Mouse (Mus musculus) stomach, embryonic 16.5 days (tissue): ENCODE measurements around the gene Glis1. TPM values are rescaled to one million over a fixed set of nuclear protein-coding genes. Genes with fewer than 3 reads are reported as not detected.

Source experiments
- ATAC-seq: fragments of 200-750 bp; cut with Nextera tagmentation; 2 replicates; pipeline ENCODE4 v1.8.0; 2017; ENCODE audit warnings: moderate number of reproducible peaks, moderate TSS enrichment; ENCODE audit not compliant: insufficient read depth, low FRiP score
- H3K27ac ChIP-seq: fragments of 300-500 bp; sonication (generic); 2 replicates; pipeline ENCODE4 v1.5.1; 2014; ENCODE audit warnings: low read length
- H3K27me3 ChIP-seq: fragments of 300-500 bp; sonication (generic); 2 replicates; pipeline ENCODE4 v1.6.1; 2014; ENCODE audit warnings: low read length, control low read depth, mixed read lengths; ENCODE audit not compliant: control insufficient read depth, insufficient read depth
- H3K36me3 ChIP-seq: fragments of 300-500 bp; sonication (generic); 2 replicates; pipeline ENCODE4 v1.6.1; 2014; ENCODE audit warnings: low read length; ENCODE audit not compliant: control insufficient read depth, insufficient read depth
- H3K4me1 ChIP-seq: fragments of 300-500 bp; sonication (generic); 2 replicates; pipeline ENCODE4 v1.6.1; 2014; ENCODE audit warnings: low read length, control low read depth, mixed read lengths; ENCODE audit not compliant: control insufficient read depth, insufficient read depth
- H3K4me2 ChIP-seq: fragments of 300-500 bp; sonication (generic); 2 replicates; pipeline ENCODE4 v1.6.1; 2014; ENCODE audit warnings: low read depth, low read length, mixed read lengths
- H3K4me3 ChIP-seq: fragments of 300-500 bp; sonication (generic); replicated peaks from 2 replicates; pipeline ENCODE4 v1.5.1; 2014; ENCODE audit warnings: mild to moderate bottlenecking, low read length
- H3K9ac ChIP-seq: fragments of 300-500 bp; sonication (generic); 2 replicates; pipeline ENCODE4 v1.6.1; 2014; ENCODE audit warnings: low read length
- H3K9me3 ChIP-seq: fragments of 300-500 bp; sonication (generic); replicated peaks from 2 replicates; pipeline ENCODE4 v1.6.1; 2016; ENCODE audit warnings: low read length, control low read depth; ENCODE audit not compliant: control insufficient read depth
- WGBS: fragments of 180-500 bp; shearing (Covaris S2); extraction: QIAGEN DNeasy Blood & Tissue Kit; methylation state at CpG from one replicate; pipeline ENCODE4 v1.1.7; 2014; 5-methylcytosine and 5-hydroxymethylcytosine counted together
- polyA plus RNA-seq: library from polyadenylated mRNA; unstranded; fragments of >200 nt; fragmentation: Nextera tagmentation; extraction: Ambion mirVana; gene quantifications from 2 replicates; pipeline ENCODE4 v1.2.1, GENCODE M21; 2015

Glis1 gene
- polyA plus RNA-seq, 1 experiment from 2014 or later = 0.87 TPM

DNA sequence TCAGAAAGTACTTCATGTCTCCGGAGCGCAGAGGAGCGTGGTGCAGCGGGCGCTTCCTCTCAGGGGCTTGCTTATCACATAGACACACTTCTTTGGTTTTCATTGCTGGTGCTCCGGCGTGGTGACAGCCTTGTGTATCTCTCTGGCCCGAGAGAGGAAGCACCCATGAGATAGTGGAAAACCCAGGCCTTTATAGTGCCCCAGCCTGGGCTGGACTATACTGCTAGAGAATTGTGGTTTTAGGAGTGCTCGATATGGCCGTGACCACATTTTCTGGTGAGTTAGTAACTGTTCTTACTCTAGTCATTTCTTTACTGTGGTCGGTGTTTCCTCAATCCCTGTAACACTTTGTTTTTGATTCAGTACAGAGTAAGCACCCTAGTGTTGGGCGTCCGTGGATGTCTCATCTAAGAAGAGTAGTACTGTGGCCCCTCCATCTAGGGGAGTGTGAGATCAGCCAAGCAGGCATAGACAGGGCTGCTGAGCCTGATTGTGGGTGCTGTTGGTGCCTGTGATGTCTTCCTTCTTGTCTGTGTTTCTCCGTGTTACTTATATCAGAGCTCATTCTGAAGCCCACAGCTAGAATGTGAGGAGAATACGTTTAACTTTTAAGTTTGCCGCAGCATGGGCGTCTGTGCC is 171.7 kb downstream of the Glis1 start:
- ATAC-seq = no peak
- Histone ChIP-seq H3K4me3 (no peak overlapping the region), H3K4me1 (no peaks in the 10 kb centered on the region), H3K4me2 (no peak overlapping the region), H3K36me3 (no peaks in the 10 kb centered on the region), H3K9me3 (no peaks in the 10 kb centered on the region), H3K27ac (no peak overlapping the region), H3K9ac (no peak overlapping the region), H3K27me3 (no peaks in the 10 kb centered on the region)
- 81% methylated on average over 17 of the region's 17 CpGs for WGBS

GRCm38 (mm10) chr4:107609775-107610174 is 175.4 kb downstream of the Glis1 start:
- H3K9me3 ChIP-seq = no peaks in the 10 kb centered on the region
- no peak overlapping the region for H3K27ac ChIP-seq
- H3K9ac ChIP-seq = no peak overlapping the region
- no peaks in the 10 kb centered on the region for H3K36me3 ChIP-seq
- H3K4me1 ChIP-seq = no peaks in the 10 kb centered on the region
- H3K4me2 ChIP-seq = no peak overlapping the region
- H3K27me3 ChIP-seq = no peaks in the 10 kb centered on the region
- 69% methylated on average over 8 of the region's 8 CpGs for WGBS
- no peak overlapping the region for H3K4me3 ChIP-seq
- ATAC-seq = no peak

- no peaks in the 10 kb centered on the region for H3K4me1 ChIP-seq
- no peak for ATAC-seq
- H3K36me3 ChIP-seq = no peaks in the 10 kb centered on the region
- 58% methylated on average over 9 of the region's 9 CpGs for WGBS
- H3K27ac ChIP-seq = no peak overlapping the region
- no peaks in the 10 kb centered on the region for H3K9me3 ChIP-seq
- H3K9ac ChIP-seq = no peak overlapping the region
- no peak overlapping the region for H3K4me3 ChIP-seq
- H3K27me3 ChIP-seq = no peaks in the 10 kb centered on the region
- no peak overlapping the region for H3K4me2 ChIP-seq
Observed at GRCm38 (mm10) chr4:107611888-107612650, 177.7 kb downstream of the Glis1 start.

- Histone ChIP-seq H3K27me3 (no peaks in the 10 kb centered on the region), H3K4me3 (no peak overlapping the region), H3K4me1 (no peaks in the 10 kb centered on the region), H3K4me2 (no peak overlapping the region), H3K9me3 (no peaks in the 10 kb centered on the region), H3K36me3 (no peaks in the 10 kb centered on the region), H3K9ac (no peak overlapping the region), H3K27ac (no peak overlapping the region)
- no peak for ATAC-seq
- 53% methylated on average over 6 of the region's 6 CpGs for WGBS
Observed at GRCm38 (mm10) chr4:107617596-107618230, 183.3 kb downstream of the Glis1 start.

DNA sequence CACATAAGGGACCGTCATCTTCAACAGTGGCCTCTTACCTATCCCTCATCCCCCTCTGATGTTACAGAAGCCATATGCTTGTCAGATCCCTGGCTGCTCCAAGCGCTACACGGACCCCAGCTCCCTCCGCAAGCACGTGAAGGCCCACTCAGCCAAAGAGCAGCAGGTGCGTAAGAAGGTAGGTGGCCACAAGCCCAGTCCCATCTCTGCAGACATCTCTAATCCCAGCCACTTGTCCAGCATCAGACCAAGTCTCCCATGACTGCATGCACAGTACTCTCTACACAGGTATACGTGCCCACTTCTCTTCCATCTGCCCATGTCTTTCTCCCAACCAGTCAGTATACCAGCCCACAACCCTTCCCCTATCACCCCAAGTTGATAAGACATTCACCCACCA is 185.1 kb downstream of the Glis1 start:
- no peak overlapping the region for H3K4me2 ChIP-seq
- H3K36me3 ChIP-seq = no peaks in the 10 kb centered on the region
- no peak for ATAC-seq
- no peaks in the 10 kb centered on the region for H3K9me3 ChIP-seq
- H3K9ac ChIP-seq = no peak overlapping the region
- WGBS = 92% methylated on average over 7 of the region's 7 CpGs
- H3K4me3 ChIP-seq = no peak overlapping the region
- no peak overlapping the region for H3K27ac ChIP-seq
- H3K27me3 ChIP-seq = no peaks in the 10 kb centered on the region
- no peaks in the 10 kb centered on the region for H3K4me1 ChIP-seq

GRCm38 (mm10) chr4:107621366-107621765 is 187.0 kb downstream of the Glis1 start:
- Histone ChIP-seq H3K4me2 (no peak overlapping the region), H3K9me3 (no peaks in the 10 kb centered on the region), H3K4me3 (no peak overlapping the region), H3K27ac (no peak overlapping the region), H3K36me3 (no peaks in the 10 kb centered on the region), H3K9ac (no peak overlapping the region), H3K4me1 (no peaks in the 10 kb centered on the region), H3K27me3 (no peaks in the 10 kb centered on the region)
- 49% methylated on average over 5 of the region's 5 CpGs for WGBS
- peak; percentile 38; the same call in 1 of the 2 replicates for ATAC-seq

- no peak for ATAC-seq
- H3K4me3 ChIP-seq = no peak overlapping the region
- H3K36me3 ChIP-seq = no peaks in the 10 kb centered on the region
- H3K9ac ChIP-seq = no peak overlapping the region
- H3K4me1 ChIP-seq = no peaks in the 10 kb centered on the region
- no peaks in the 10 kb centered on the region for H3K27me3 ChIP-seq
- H3K27ac ChIP-seq = no peak overlapping the region
- no peak overlapping the region for H3K4me2 ChIP-seq
- 68% methylated on average over 6 of the region's 6 CpGs for WGBS
- no peaks in the 10 kb centered on the region for H3K9me3 ChIP-seq
Observed at GRCm38 (mm10) chr4:107622296-107622695, 187.9 kb downstream of the Glis1 start.

DNA sequence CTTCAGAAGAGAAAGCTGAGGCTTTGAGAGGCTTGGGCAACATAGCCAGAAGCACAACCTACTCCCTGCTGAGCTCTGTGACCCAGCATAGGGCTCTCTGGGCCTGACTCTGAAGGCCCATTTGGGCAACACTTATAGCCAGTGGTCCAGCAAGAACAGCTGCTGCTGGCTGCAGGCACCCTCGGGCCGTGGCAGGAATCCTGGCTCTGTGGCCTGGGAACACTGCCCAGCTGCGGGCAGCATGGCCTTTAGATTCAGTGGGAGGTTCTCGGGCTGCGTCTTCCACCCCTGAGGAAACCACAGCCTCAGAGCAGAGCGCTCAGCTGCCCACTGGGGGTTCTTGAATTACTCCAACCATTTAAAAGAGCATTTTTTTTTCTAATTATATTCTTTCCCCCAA is 189.5 kb downstream of the Glis1 start:
- Histone ChIP-seq H3K4me2 (no peak overlapping the region), H3K27ac (no peak overlapping the region), H3K9ac (no peak overlapping the region), H3K9me3 (no peaks in the 10 kb centered on the region), H3K36me3 (no peaks in the 10 kb centered on the region), H3K4me1 (no peaks in the 10 kb centered on the region), H3K4me3 (no peak overlapping the region), H3K27me3 (no peaks in the 10 kb centered on the region)
- no peak for ATAC-seq
- WGBS = 74% methylated on average over 6 of the region's 6 CpGs

DNA sequence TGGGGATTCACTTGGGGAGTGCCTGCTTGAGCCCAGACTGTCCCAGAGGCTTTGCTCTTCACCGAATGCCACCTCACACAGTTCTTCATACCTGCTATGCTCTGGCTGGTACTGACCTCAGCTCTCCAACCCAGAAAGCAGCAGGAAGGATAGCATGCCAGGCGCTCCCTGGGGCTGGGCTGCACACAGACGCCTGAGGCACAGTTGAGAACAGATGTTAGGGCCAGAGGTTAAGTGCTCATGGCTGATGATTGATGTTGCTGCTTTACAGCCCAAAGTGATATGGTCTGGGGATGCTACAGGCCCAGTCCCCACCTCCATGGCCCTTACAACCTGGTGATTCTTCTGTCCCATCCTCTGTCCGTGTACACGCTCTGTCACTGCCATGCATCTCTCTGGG is 190.6 kb downstream of the Glis1 start:
- no peaks in the 10 kb centered on the region for H3K4me1 ChIP-seq
- no peak overlapping the region for H3K9ac ChIP-seq
- WGBS = 62% methylated on average over 5 of the region's 5 CpGs
- H3K4me2 ChIP-seq = no peak overlapping the region
- ATAC-seq = no peak
- no peaks in the 10 kb centered on the region for H3K9me3 ChIP-seq
- no peaks in the 10 kb centered on the region for H3K36me3 ChIP-seq
- H3K27ac ChIP-seq = no peak overlapping the region
- no peak overlapping the region for H3K4me3 ChIP-seq
- no peaks in the 10 kb centered on the region for H3K27me3 ChIP-seq
